Mouse (Mus musculus) liver, embryonic 13.5 days (tissue): ENCODE results near the gene Foxo4. TPM values are rescaled to one million over a fixed set of nuclear protein-coding genes. Genes with fewer than 3 reads are reported as not detected.
A peak's percentile ranks its signal among the peaks of the same experiment; 100 is the strongest.

Experiments used
- ATAC-seq: fragments of 200-750 bp; cut with Nextera tagmentation; 2 replicates; pipeline ENCODE4 v1.8.0; 2017; ENCODE audit warnings: low read depth, mild to moderate bottlenecking, moderate number of reproducible peaks, moderate library complexity
- DNase-seq: peaks from one replicate; pipeline ENCODE4 v3.0.0; 2022
- H3K27ac ChIP-seq: fragments of 300-500 bp; sonication (generic); 2 replicates; pipeline ENCODE4 v1.5.1; 2015; ENCODE audit warnings: moderate library complexity, mild to moderate bottlenecking, inconsistent platforms
- H3K27me3 ChIP-seq: fragments of 300-500 bp; sonication (generic); 2 replicates; pipeline ENCODE4 v1.6.1; 2015; ENCODE audit warnings: mild to moderate bottlenecking, inconsistent platforms
- H3K36me3 ChIP-seq: fragments of 300-500 bp; sonication (generic); 2 replicates; pipeline ENCODE4 v1.6.1; 2015; ENCODE audit warnings: mild to moderate bottlenecking, inconsistent platforms
- H3K4me1 ChIP-seq: fragments of 300-500 bp; sonication (generic); replicated peaks from 2 replicates; pipeline ENCODE4 v1.6.1; 2015; ENCODE audit warnings: inconsistent platforms
- H3K4me2 ChIP-seq: fragments of 300-500 bp; sonication (generic); 2 replicates; pipeline ENCODE4 v1.6.1; 2015; ENCODE audit warnings: inconsistent platforms, mild to moderate bottlenecking, moderate library complexity
- H3K4me3 ChIP-seq: fragments of 300-500 bp; sonication (generic); replicated peaks from 2 replicates; pipeline ENCODE4 v1.5.1; 2015; ENCODE audit warnings: mild to moderate bottlenecking, inconsistent platforms
- H3K9ac ChIP-seq: fragments of 300-500 bp; sonication (generic); 2 replicates; pipeline ENCODE4 v1.6.1; 2015; ENCODE audit warnings: mild to moderate bottlenecking, inconsistent platforms
- H3K9me3 ChIP-seq: fragments of 300-500 bp; sonication (generic); replicated peaks from 2 replicates; pipeline ENCODE4 v1.6.1; 2016; ENCODE audit warnings: inconsistent platforms
- WGBS: fragments of 180-500 bp; shearing (Covaris S2); methylation state at CpG from one replicate; pipeline ENCODE4 v1.1.7; 2015; ENCODE audit not compliant: insufficient replicate concordance; 5-methylcytosine and 5-hydroxymethylcytosine counted together
- polyA plus RNA-seq: library from polyadenylated mRNA; unstranded; fragments of >200 nt; fragmentation: Nextera tagmentation; extraction: Ambion mirVana; gene quantifications from 2 replicates; pipeline ENCODE4 v1.2.1, GENCODE M21; 2015

The Foxo4 gene
- polyA plus RNA-seq: 1.5 TPM in 2 replicates

- ATAC-seq (peak; percentile 93), DNase-seq (peak; percentile 81)
- H3K27me3 ChIP-seq: no peaks in the 10 kb centered on the region
- peaks cover 18% of the 10 kb centered on the region for H3K36me3 ChIP-seq
- H3K4me2 ChIP-seq: peak within 1 kb of the TSS; percentile 78
- peak within 1 kb of the TSS; percentile 86 for H3K9ac ChIP-seq
- WGBS: 17% methylated on average over 47 of the region's 47 CpGs
- no peaks in the 10 kb centered on the region for H3K9me3 ChIP-seq
- H3K4me3 ChIP-seq: peak within 1 kb of the TSS; percentile 73
- peak within 1 kb of the TSS; percentile 80 for H3K27ac ChIP-seq
- H3K4me1 ChIP-seq: peaks cover 9% of the 10 kb centered on the region
Measured at GRCm38 (mm10) chrX:101253952-101254729, at the start of gene Foxo4. Gene Foxo4 (plus strand): TSS chrX:101254528.

- DNase-seq (peak; percentile 75), ATAC-seq (peak; percentile 94)
- Histone ChIP-seq H3K9me3 (no peaks in the 10 kb centered on the region), H3K4me2 (peak within 1 kb of the TSS; percentile 70), H3K4me3 (peak within 1 kb of the TSS; percentile 68), H3K27ac (peak within 1 kb of the TSS; percentile 34), H3K9ac (peak within 1 kb of the TSS; percentile 74), H3K27me3 (peaks cover 5% of the 10 kb centered on the region; the same call in 1 of the 2 replicates), H3K4me1 (peaks cover 8% of the 10 kb centered on the region), H3K36me3 (no peaks in the 10 kb centered on the region)
- WGBS: 13% methylated on average over 55 of the region's 55 CpGs
Measured at GRCm38 (mm10) chrX:101221834-101222795, 32.2 kb upstream of the Foxo4 start, which contains the start of gene Snx12. Gene Snx12 (minus strand): TSS chrX:101222563.

- H3K9ac ChIP-seq: peak overlapping the region; percentile 74; the same call in 1 of the 2 replicates
- H3K4me1 ChIP-seq: peaks cover 8% of the 10 kb centered on the region
- no peaks in the 10 kb centered on the region for H3K36me3 ChIP-seq
- H3K4me2 ChIP-seq: peak overlapping the region; percentile 70
- ATAC-seq (no peak), DNase-seq (no peak)
- H3K27me3 ChIP-seq: peaks cover 7% of the 10 kb centered on the region; the same call in 1 of the 2 replicates
- H3K27ac ChIP-seq: no peak overlapping the region
- H3K9me3 ChIP-seq: no peaks in the 10 kb centered on the region
- 33% methylated on average over 7 of the region's 7 CpGs for WGBS
- peak overlapping the region; percentile 68 for H3K4me3 ChIP-seq
Measured at GRCm38 (mm10) chrX:101222796-101223162, 31.5 kb upstream of the Foxo4 start.

- Histone ChIP-seq H3K4me3 (no peak overlapping the region), H3K9me3 (no peaks in the 10 kb centered on the region), H3K4me1 (no peaks in the 10 kb centered on the region), H3K27me3 (peaks cover 19% of the 10 kb centered on the region; the same call in 1 of the 2 replicates), H3K36me3 (no peaks in the 10 kb centered on the region), H3K4me2 (no peak overlapping the region), H3K27ac (no peak overlapping the region), H3K9ac (no peak overlapping the region)
- 26% methylated on average over 1 of the region's 1 CpGs for WGBS
- no peak for ATAC-seq
- no peak for DNase-seq
Measured at GRCm38 (mm10) chrX:101245011-101245410, 9.3 kb upstream of the Foxo4 start.

GRCm38 (mm10) chrX:101254740-101255139 lies 412 bp downstream of the Foxo4 start:
- H3K4me2 ChIP-seq: peak overlapping the region; percentile 78
- ATAC-seq: peak; percentile 22
- H3K4me1 ChIP-seq: peaks cover 9% of the 10 kb centered on the region
- H3K27ac ChIP-seq: peak overlapping the region; percentile 80
- 6% methylated on average over 26 of the region's 26 CpGs for WGBS
- DNase-seq: no peak
- H3K9ac ChIP-seq: peak overlapping the region; percentile 86
- H3K36me3 ChIP-seq: peaks cover 18% of the 10 kb centered on the region
- H3K4me3 ChIP-seq: peak overlapping the region; percentile 73
- no peaks in the 10 kb centered on the region for H3K9me3 ChIP-seq
- H3K27me3 ChIP-seq: no peaks in the 10 kb centered on the region

GRCm38 (mm10) chrX:101256603-101257002 lies 2.3 kb downstream of the Foxo4 start:
- Histone ChIP-seq H3K9ac (no peak overlapping the region), H3K36me3 (peaks cover 18% of the 10 kb centered on the region), H3K27me3 (no peaks in the 10 kb centered on the region), H3K27ac (no peak overlapping the region), H3K4me1 (peaks cover 21% of the 10 kb centered on the region), H3K4me3 (no peak overlapping the region), H3K9me3 (no peaks in the 10 kb centered on the region), H3K4me2 (peak overlapping the region; percentile 78)
- 81% methylated on average over 13 of the region's 13 CpGs for WGBS
- ATAC-seq: no peak
- DNase-seq: no peak

GRCm38 (mm10) chrX:101260441-101261325 lies 6.4 kb downstream of the Foxo4 start:
- Histone ChIP-seq H3K4me3 (no peak overlapping the region), H3K4me2 (no peak overlapping the region; the same call in 1 of the 2 replicates), H3K9me3 (no peaks in the 10 kb centered on the region), H3K36me3 (peaks cover 18% of the 10 kb centered on the region), H3K27me3 (no peaks in the 10 kb centered on the region), H3K4me1 (peaks cover 27% of the 10 kb centered on the region), H3K27ac (peak overlapping the region; percentile 18; the same call in 1 of the 2 replicates), H3K9ac (no peak overlapping the region)
- DNase-seq (no peak), ATAC-seq (peak; percentile 46; the same call in 1 of the 2 replicates)
- WGBS: 12% methylated on average over 11 of the region's 13 CpGs

- Histone ChIP-seq H3K27me3 (no peaks in the 10 kb centered on the region), H3K4me2 (no peak within 1 kb of the TSS), H3K36me3 (peaks cover 2% of the 10 kb centered on the region), H3K9ac (no peak within 1 kb of the TSS), H3K4me1 (peaks cover 35% of the 10 kb centered on the region), H3K27ac (no peak within 1 kb of the TSS), H3K9me3 (no peaks in the 10 kb centered on the region), H3K4me3 (no peak within 1 kb of the TSS)
- no peak for DNase-seq
- no peak for ATAC-seq
- 83% methylated on average over 1 of the region's 1 CpGs for WGBS
Measured at GRCm38 (mm10) chrX:101263892-101264291, 9.6 kb downstream of the Foxo4 start, which contains the start of gene Gm614. Gene Gm614 (minus strand): TSS chrX:101263992.

GRCm38 (mm10) chrX:101266631-101267030 lies 12.3 kb downstream of the Foxo4 start:
- no peaks in the 10 kb centered on the region for H3K36me3 ChIP-seq
- H3K4me1 ChIP-seq: peaks cover 23% of the 10 kb centered on the region
- no peak overlapping the region for H3K4me3 ChIP-seq
- H3K9ac ChIP-seq: no peak overlapping the region
- no peaks in the 10 kb centered on the region for H3K9me3 ChIP-seq
- ATAC-seq: no peak
- DNase-seq: no peak
- WGBS: 77% methylated on average over 6 of the region's 6 CpGs
- no peaks in the 10 kb centered on the region for H3K27me3 ChIP-seq
- no peak overlapping the region for H3K27ac ChIP-seq
- no peak overlapping the region for H3K4me2 ChIP-seq

GRCm38 (mm10) chrX:101268025-101268754 lies 13.9 kb downstream of the Foxo4 start, which contains the start of gene Il2rg:
Gene Il2rg (minus strand): TSS chrX:101268255.
- Histone ChIP-seq H3K4me1 (peaks cover 26% of the 10 kb centered on the region), H3K4me2 (peak within 1 kb of the TSS; percentile 19), H3K27ac (no peak within 1 kb of the TSS), H3K27me3 (no peaks in the 10 kb centered on the region), H3K9me3 (no peaks in the 10 kb centered on the region), H3K4me3 (no peak within 1 kb of the TSS), H3K9ac (no peak within 1 kb of the TSS), H3K36me3 (no peaks in the 10 kb centered on the region)
- WGBS: 27% methylated on average over 5 of the region's 5 CpGs
- no peak for DNase-seq
- peak; percentile 57 for ATAC-seq
